Mouse (Mus musculus) kidney, adult 2 months (tissue): ENCODE measurements around the gene Ralgps1. TPM values are rescaled to one million over a fixed set of nuclear protein-coding genes. Genes with fewer than 3 reads are reported as not detected.

Experiments
- DNase-seq: peaks from one replicate; pipeline ENCODE4 v3.0.0; 2021
- H3K27ac ChIP-seq: fragments of 200-500 bp; 2 replicates; pipeline ENCODE4 v1.5.1; 2012; ENCODE audit warnings: low read depth, low read length, control low read depth, inconsistent platforms; ENCODE audit not compliant: insufficient read depth
- H3K27me3 ChIP-seq: fragments of 200-500 bp; replicated peaks from 2 replicates; pipeline ENCODE4 v1.6.1; 2012; ENCODE audit warnings: mild to moderate bottlenecking, moderate library complexity, low read length, inconsistent platforms; ENCODE audit not compliant: control insufficient read depth, insufficient read depth
- H3K36me3 ChIP-seq: fragments of 200-500 bp; 2 replicates; pipeline ENCODE4 v1.6.1; 2012; ENCODE audit warnings: mild to moderate bottlenecking, moderate library complexity, low read length, inconsistent platforms; ENCODE audit not compliant: control insufficient read depth, insufficient read depth
- H3K4me1 ChIP-seq: fragments of 200-500 bp; 2 replicates; pipeline ENCODE4 v1.6.1; 2011; ENCODE audit warnings: low read length; ENCODE audit not compliant: control insufficient read depth, insufficient read depth
- H3K4me3 ChIP-seq: fragments of 200-500 bp; 2 replicates; pipeline ENCODE4 v1.5.1; 2011; ENCODE audit warnings: mild to moderate bottlenecking, low read depth, low read length, control low read depth; ENCODE audit not compliant: insufficient read depth
- CTCF ChIP-seq: fragments of 200-500 bp; conservative IDR thresholded peaks from 2 replicates; pipeline ENCODE4 v1.5.1; 2011; ENCODE audit warnings: low read depth, mild to moderate bottlenecking, control low read depth, low read length, moderate library complexity, mixed read lengths; ENCODE audit not compliant: insufficient read depth, insufficient read length
- POLR2A ChIP-seq: fragments of 200-500 bp; IDR thresholded peaks from one replicate; pipeline ENCODE4 v1.6.1; 2011; ENCODE audit warnings: low read depth, low read length, control low read depth
- WGBS: fragments of 180-500 bp; shearing (Covaris S2); methylation state at CpG from one replicate; pipeline ENCODE4 v1.1.7; 2018; 5-methylcytosine and 5-hydroxymethylcytosine counted together
- polyA plus RNA-seq: library from polyadenylated mRNA; depleted of rRNA; stranded (reverse); fragments of >200 nt; gene quantifications from 2 replicates; pipeline ENCODE4 v1.2.3, GENCODE M21; 2012

The Ralgps1 gene
- polyA plus RNA-seq, 1 experiment: 4.9 TPM

DNA sequence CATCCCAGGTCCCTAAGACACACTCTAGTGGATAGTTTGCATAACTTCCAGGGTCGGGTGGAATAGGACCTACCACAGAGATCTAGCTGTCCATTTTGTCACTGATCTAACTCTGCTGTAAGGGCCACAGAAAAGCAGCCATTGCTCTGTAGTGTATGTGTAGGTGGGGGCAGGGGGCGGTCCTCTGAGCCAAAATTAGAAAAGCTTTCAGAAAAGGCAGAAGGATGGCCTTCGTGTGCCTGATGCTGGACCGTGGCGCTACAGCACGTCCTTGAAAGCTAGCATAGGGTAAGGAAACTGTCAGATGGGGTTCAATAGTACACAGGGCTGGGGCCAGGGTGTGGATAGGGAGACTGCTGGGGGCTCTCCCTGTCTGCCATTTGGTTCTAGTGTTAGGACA, 126.4 kb downstream of the Ralgps1 start:
- Histone ChIP-seq H3K36me3 (no peaks in the 10 kb centered on the region), H3K4me3 (no peak overlapping the region), H3K27ac (no peak overlapping the region), H3K4me1 (no peaks in the 10 kb centered on the region), H3K27me3 (no peaks in the 10 kb centered on the region)
- no peak for TF ChIP-seq CTCF
- no peak for TF ChIP-seq POLR2A
- no peak for DNase-seq
- WGBS: 85% methylated on average over 6 of the region's 6 CpGs

DNA sequence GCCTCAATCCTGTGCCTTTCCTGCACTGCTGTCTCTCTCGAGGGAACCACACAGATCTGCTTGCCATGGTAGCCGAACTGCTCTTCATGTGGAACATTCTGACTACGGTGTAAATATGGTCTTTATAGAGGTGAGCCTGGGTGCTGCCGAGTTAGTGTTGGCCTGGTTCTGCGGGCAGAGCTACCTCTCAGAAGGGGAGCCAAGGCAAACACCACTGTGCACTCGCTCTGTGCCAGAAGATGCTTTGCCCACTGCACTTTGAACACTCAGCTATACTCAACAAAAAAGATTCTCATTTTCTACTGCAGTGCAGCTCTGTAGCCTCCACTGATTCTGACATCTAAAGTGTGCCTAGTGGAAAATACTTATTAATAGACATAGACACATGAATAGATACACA, 133.7 kb downstream of the Ralgps1 start:
- H3K27me3 ChIP-seq: no peaks in the 10 kb centered on the region
- H3K4me3 ChIP-seq: no peak overlapping the region
- peaks cover 8% of the 10 kb centered on the region for H3K4me1 ChIP-seq
- no peak for TF ChIP-seq CTCF
- TF ChIP-seq POLR2A: no peak
- DNase-seq: peak; percentile 43
- WGBS: 60% methylated on average over 6 of the region's 6 CpGs
- no peak overlapping the region for H3K27ac ChIP-seq
- no peaks in the 10 kb centered on the region for H3K36me3 ChIP-seq

DNA sequence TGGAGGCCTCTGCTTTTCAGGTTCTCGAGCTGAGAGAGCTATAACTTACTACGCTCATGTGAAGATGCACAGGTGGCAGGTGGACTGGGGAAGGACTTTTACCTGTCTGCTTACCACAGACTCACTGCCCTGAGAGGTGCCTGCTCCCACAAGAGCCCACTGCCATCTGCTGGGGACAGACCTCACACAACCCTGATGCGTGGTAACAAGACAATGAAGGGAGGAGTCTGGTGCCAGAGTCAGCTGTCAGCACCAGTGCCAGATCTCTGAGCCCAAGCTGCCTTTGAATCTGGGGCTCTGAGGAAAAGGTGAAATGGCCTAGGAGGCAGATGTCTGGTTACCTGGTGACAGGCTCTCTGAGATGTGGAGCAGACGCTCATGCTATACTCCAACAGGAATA, 136.4 kb downstream of the Ralgps1 start:
- H3K4me3 ChIP-seq: no peak overlapping the region
- no peak for TF ChIP-seq POLR2A
- no peak for TF ChIP-seq CTCF
- WGBS: 83% methylated on average over 4 of the region's 4 CpGs
- no peak for DNase-seq
- H3K27ac ChIP-seq: no peak overlapping the region
- H3K4me1 ChIP-seq: peaks cover 14% of the 10 kb centered on the region
- H3K36me3 ChIP-seq: no peaks in the 10 kb centered on the region
- H3K27me3 ChIP-seq: no peaks in the 10 kb centered on the region

DNA sequence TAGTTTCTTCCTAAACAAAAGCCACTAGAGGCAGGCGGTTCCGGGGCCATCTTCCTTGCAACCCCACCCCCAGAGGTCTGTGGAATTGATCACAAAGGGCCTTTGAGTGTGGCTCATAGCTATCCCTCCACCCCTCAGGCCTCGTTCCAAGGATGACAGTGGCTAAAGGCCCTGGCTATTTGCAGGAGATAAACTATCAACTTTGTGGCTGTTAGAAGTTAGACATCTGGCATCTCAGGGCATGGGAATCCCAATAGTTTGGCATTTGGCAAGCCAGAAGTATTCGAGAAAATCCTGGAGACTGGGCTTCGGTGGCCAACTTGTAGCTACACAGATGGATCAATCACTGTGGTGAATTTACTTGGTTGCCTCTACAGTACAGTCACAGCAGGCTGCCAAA, 137.4 kb downstream of the Ralgps1 start:
- H3K4me1 ChIP-seq: peaks cover 18% of the 10 kb centered on the region
- WGBS: 83% methylated on average over 5 of the region's 5 CpGs
- TF ChIP-seq POLR2A (no peak), CTCF (no peak)
- no peak overlapping the region for H3K4me3 ChIP-seq
- no peaks in the 10 kb centered on the region for H3K27me3 ChIP-seq
- H3K36me3 ChIP-seq: no peaks in the 10 kb centered on the region
- DNase-seq: no peak
- no peak overlapping the region for H3K27ac ChIP-seq

DNA sequence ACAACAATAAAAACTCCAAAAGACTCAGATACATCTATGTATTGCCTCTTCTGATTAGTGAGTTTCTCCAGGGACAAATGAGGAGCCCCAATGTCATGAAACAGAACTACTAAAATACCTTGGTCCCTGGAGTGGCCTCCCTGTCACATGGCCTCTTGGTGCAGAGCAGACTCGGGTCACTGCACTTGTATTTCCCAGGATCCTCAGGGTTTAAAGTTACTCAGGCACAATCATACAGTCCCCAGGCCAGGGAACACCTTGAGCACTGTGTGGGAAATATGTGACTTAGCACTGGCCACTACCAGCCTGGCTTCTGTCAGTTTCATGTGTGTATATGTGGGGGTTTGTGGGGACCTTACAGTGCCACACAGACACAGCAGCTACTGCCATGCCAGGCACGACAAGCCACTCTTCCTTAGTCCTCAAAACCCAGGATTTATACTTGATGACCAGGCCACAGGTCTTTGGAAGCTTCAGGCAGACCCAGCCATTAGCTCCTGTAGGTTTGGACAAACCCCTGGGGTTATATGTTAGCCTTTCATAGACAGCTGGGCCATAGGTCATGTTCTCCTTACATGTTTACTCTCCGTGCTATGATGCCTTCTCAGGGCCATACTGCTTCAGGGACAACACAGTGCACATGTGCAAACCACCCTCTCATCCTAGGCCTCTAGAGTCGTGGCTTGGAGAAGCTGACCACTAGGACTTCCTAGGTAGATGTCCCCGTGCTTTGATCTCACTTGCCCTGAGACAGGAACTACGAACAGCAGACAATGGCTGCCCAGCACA, 138.3 kb downstream of the Ralgps1 start:
- Histone ChIP-seq H3K4me3 (no peak overlapping the region), H3K4me1 (peaks cover 21% of the 10 kb centered on the region), H3K36me3 (no peaks in the 10 kb centered on the region), H3K27ac (0 out of 2 replicates have a peak overlapping the region, but pooled peaks have one; percentile 15), H3K27me3 (no peaks in the 10 kb centered on the region)
- no peak for TF ChIP-seq CTCF
- TF ChIP-seq POLR2A: no peak
- WGBS: 63% methylated on average over 6 of the region's 6 CpGs
- peak; percentile 81 for DNase-seq

DNA sequence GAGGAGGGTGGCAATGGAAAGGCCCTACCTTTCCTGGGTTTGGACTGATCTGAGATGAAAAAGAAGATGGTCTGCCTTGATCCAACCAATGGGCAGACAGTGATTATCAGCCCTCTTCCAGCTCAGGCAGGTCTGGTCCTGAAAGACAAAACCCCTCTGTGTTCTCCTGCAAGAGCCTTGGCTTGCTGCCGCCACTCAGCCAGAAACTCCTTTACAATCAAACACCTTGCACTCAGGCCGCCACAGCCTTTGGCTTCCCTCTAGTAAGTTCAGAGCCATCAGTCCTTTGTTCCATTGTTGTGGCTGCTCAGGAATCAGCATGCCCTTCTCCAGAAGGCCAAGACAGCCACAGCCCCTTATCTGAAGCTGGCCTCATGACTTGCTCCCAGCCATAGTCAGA, 139.5 kb downstream of the Ralgps1 start:
- WGBS: 92% methylated on average over 2 of the region's 2 CpGs
- Histone ChIP-seq H3K27ac (no peak overlapping the region), H3K36me3 (no peaks in the 10 kb centered on the region), H3K4me3 (no peak overlapping the region), H3K4me1 (peaks cover 21% of the 10 kb centered on the region), H3K27me3 (no peaks in the 10 kb centered on the region)
- TF ChIP-seq POLR2A (no peak), CTCF (no peak)
- no peak for DNase-seq

DNA sequence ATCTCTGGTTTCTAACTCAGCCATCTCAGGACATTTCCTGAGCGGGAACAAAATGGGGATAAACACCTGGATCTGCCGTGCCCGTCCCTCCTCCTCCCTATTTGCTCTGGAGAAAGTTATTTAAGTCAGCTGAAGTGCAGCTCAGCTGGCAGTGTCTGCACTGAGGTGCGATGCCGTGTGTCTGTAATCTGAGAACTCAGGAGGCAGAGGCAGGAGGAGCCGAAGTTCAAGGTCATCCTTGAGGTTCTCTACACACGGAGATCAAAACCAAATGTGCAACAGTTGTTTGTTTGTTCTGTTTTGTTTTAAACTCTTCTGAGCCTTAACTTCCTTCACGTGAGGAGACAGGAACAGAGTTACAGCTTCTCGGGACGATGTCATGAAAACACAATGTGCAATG, 140.6 kb downstream of the Ralgps1 start:
- H3K27ac ChIP-seq: no peak overlapping the region
- no peak for DNase-seq
- 59% methylated on average over 10 of the region's 10 CpGs for WGBS
- TF ChIP-seq POLR2A (no peak), CTCF (no peak)
- H3K36me3 ChIP-seq: no peaks in the 10 kb centered on the region
- no peaks in the 10 kb centered on the region for H3K27me3 ChIP-seq
- peaks cover 21% of the 10 kb centered on the region for H3K4me1 ChIP-seq
- no peak overlapping the region for H3K4me3 ChIP-seq
